Mouse (Mus musculus) stomach, postnatal 0 days (tissue): ENCODE measurements around the gene Babam2. TPM values are rescaled to one million over a fixed set of nuclear protein-coding genes. Genes with fewer than 3 reads are reported as not detected.

Experiments
- ATAC-seq: fragments of 200-750 bp; cut with Nextera tagmentation; 2 replicates; pipeline ENCODE4 v1.8.0; 2017; ENCODE audit not compliant: low FRiP score, low TSS enrichment
- DNase-seq: peaks from one replicate; pipeline ENCODE4 v3.0.0-alpha.2; 2016; ENCODE audit warnings: low spot score
- H3K27ac ChIP-seq: fragments of 300-500 bp; sonication (generic); replicated peaks from 2 replicates; pipeline ENCODE4 v1.5.1; 2014; ENCODE audit warnings: mild to moderate bottlenecking, control low read depth
- H3K27me3 ChIP-seq: fragments of 300-500 bp; sonication (generic); 2 replicates; pipeline ENCODE4 v1.6.1; 2014; ENCODE audit warnings: low read length; ENCODE audit not compliant: control insufficient read depth, insufficient read depth
- H3K36me3 ChIP-seq: fragments of 300-500 bp; sonication (generic); 2 replicates; pipeline ENCODE4 v1.6.1; 2014; ENCODE audit warnings: low read length, mixed read lengths; ENCODE audit not compliant: control insufficient read depth, insufficient read depth
- H3K4me1 ChIP-seq: fragments of 300-500 bp; sonication (generic); replicated peaks from 2 replicates; pipeline ENCODE4 v1.6.1; 2014; ENCODE audit warnings: antibody characterized with exemption; ENCODE audit not compliant: control insufficient read depth, insufficient read depth
- H3K4me2 ChIP-seq: fragments of 300-500 bp; sonication (generic); replicated peaks from 2 replicates; pipeline ENCODE4 v1.6.1; 2014; ENCODE audit warnings: low read depth, mild to moderate bottlenecking, control low read depth, moderate library complexity
- H3K4me3 ChIP-seq: fragments of 300-500 bp; sonication (generic); 2 replicates; pipeline ENCODE4 v1.5.1; 2014; ENCODE audit warnings: low read depth, low read length, control low read depth
- H3K9ac ChIP-seq: fragments of 300-500 bp; sonication (generic); 2 replicates; pipeline ENCODE4 v1.6.1; 2014; ENCODE audit warnings: mild to moderate bottlenecking, low read length, control low read depth, mixed read lengths
- H3K9me3 ChIP-seq: fragments of 300-500 bp; sonication (generic); 2 replicates; pipeline ENCODE4 v1.6.1; 2016; ENCODE audit warnings: low read length; ENCODE audit not compliant: control insufficient read depth
- CTCF ChIP-seq: IDR thresholded peaks from 2 replicates; pipeline ENCODE4 v1.5.1; 2016; ENCODE audit warnings: antibody characterized with exemption, low read depth, mild to moderate bottlenecking, moderate library complexity
- EP300 ChIP-seq: optimal IDR thresholded peaks from 2 replicates; pipeline ENCODE3; 2016; ENCODE audit warnings: antibody characterized with exemption
- WGBS: fragments of 180-500 bp; shearing (Covaris S2); extraction: QIAGEN DNeasy Blood & Tissue Kit; methylation state at CpG from one replicate; pipeline ENCODE4 v1.1.7; 2014; 5-methylcytosine and 5-hydroxymethylcytosine counted together
- polyA plus RNA-seq: library from polyadenylated mRNA; unstranded; fragments of >200 nt; fragmentation: Nextera tagmentation; extraction: Ambion mirVana; gene quantifications from 2 replicates; pipeline ENCODE4 v1.2.1, GENCODE M21; 2015

Babam2 gene
- polyA plus RNA-seq, 1 experiment from 2014 or later: 44.9 TPM

DNA sequence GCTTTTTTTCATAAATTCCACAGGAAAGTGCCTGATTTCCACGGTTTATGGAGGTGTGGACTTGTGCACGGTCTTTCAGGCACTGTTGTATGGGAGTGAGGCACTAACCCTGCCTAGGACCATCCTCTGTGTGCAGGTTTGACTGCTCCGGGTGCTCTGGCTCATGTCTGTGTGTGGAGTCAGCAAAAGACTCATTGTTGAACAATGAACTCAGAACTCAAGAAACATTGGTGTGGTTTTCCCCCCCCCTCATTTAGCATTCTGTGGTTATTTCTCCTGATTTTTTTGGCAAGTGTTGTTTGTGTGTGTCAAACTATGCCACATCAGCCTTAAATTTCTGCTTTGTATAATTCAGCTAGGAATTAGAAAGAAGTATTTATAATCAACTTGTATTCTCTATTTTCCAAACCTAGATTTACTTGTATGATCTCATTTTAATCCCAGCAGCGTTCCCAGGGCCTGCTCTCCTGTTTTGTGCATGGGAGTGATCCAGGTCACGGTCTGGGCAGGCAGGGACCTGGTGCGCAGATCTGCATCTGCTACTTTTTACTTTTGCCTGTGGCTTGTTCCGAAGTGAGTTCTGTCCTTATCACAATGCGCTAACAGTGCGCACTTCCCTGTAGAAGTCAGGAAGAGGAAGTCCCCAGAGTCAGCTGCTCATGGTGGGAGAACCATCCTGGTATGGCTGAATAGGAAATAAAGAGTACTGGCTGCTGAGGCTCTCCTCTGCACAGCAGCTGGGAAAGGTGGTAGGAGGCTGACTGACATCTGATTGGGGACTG lies 61.0 kb downstream of the Babam2 start:
- no peak for ATAC-seq
- Histone ChIP-seq H3K9me3 (no peaks in the 10 kb centered on the region), H3K36me3 (no peaks in the 10 kb centered on the region), H3K4me3 (no peak overlapping the region), H3K27ac (no peak overlapping the region), H3K9ac (no peak overlapping the region), H3K4me1 (no peaks in the 10 kb centered on the region), H3K4me2 (no peak overlapping the region), H3K27me3 (no peaks in the 10 kb centered on the region)
- WGBS: 77% methylated on average over 9 of the region's 9 CpGs
- no peak for DNase-seq
- TF ChIP-seq CTCF (no peak), EP300 (no peak)

DNA sequence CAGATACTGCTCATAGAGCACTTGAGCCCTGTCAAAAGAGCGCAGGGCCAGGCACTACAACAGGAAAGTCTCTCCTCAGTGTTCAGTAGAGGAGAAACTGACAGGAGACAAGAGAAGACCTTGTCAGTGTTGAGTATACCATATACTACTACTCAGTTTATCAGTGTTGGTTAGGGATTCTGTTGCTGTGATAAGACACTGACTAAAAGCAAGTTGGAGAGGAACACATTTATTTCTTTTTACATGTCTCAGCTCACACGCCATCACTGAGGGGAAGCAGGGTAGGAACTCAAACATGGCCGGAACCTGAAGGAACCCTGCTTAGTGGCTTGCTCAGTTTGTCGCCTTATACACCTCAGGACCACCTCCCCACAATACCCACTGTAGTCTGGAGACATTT lies 64.4 kb downstream of the Babam2 start:
- Histone ChIP-seq H3K27ac (no peak overlapping the region), H3K36me3 (no peaks in the 10 kb centered on the region), H3K4me1 (no peaks in the 10 kb centered on the region), H3K9ac (no peak overlapping the region), H3K9me3 (no peaks in the 10 kb centered on the region), H3K4me2 (no peak overlapping the region), H3K27me3 (no peaks in the 10 kb centered on the region), H3K4me3 (no peak overlapping the region)
- no peak for TF ChIP-seq CTCF
- TF ChIP-seq EP300: no peak
- DNase-seq (no peak), ATAC-seq (no peak)
- WGBS: 97% methylated on average over 4 of the region's 4 CpGs

- ATAC-seq (peak; percentile 57; the same call in 1 of the 2 replicates), DNase-seq (peak; percentile 34)
- Histone ChIP-seq H3K27me3 (no peaks in the 10 kb centered on the region), H3K9me3 (no peaks in the 10 kb centered on the region), H3K4me2 (no peak overlapping the region), H3K4me3 (no peak overlapping the region), H3K36me3 (no peaks in the 10 kb centered on the region), H3K4me1 (no peaks in the 10 kb centered on the region), H3K9ac (no peak overlapping the region), H3K27ac (no peak overlapping the region)
- TF ChIP-seq CTCF (0 out of 2 replicates have a peak, but pooled peaks have one; percentile 5), EP300 (no peak)
- 56% methylated on average over 1 of the region's 1 CpGs for WGBS
Measured at GRCm38 (mm10) chr5:31762773-31763172, 65.3 kb downstream of the Babam2 start.

GRCm38 (mm10) chr5:31765824-31766223 lies 68.3 kb downstream of the Babam2 start:
- no peaks in the 10 kb centered on the region for H3K4me1 ChIP-seq
- TF ChIP-seq EP300 (no peak), CTCF (no peak)
- no peak overlapping the region for H3K27ac ChIP-seq
- no peaks in the 10 kb centered on the region for H3K36me3 ChIP-seq
- ATAC-seq (no peak), DNase-seq (no peak)
- H3K4me2 ChIP-seq: no peak overlapping the region
- no peak overlapping the region for H3K9ac ChIP-seq
- 82% methylated on average over 2 of the region's 2 CpGs for WGBS
- H3K4me3 ChIP-seq: no peak overlapping the region
- no peaks in the 10 kb centered on the region for H3K27me3 ChIP-seq
- no peaks in the 10 kb centered on the region for H3K9me3 ChIP-seq

DNA sequence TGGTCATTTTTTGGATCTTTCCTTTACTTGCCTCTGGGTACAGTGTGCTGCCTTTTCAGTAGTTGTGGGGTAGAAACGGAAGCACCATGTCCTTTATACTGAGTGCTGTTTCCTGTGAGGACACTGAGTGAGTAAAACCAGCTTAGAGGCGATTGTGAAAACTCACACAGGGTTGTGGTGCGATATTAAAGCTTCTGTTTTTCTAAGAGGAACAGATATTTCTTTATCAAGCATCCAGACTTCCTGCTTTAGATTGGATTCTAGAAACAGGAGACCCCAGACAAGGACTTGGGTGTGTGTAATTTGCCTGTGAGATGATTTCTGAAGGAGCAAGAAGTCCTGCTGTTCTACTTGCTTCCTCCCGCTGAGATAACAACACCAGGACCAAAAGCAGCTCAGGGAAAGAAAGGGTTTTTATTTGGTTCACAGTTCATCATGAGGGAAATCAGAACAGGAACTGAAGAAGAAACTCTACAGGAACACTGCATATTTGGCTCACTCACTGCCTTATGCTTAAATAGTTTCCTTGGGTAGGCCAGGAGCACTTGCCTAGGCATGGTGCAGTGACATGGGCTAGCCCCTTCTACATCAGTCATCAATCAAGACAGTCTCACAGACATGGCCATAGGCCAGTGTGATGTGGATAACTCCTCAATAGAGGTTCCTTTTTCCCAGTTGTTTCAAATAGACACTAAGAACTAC lies 69.5 kb downstream of the Babam2 start:
- no peak for ATAC-seq
- Histone ChIP-seq H3K4me3 (no peak overlapping the region), H3K4me2 (no peak overlapping the region), H3K9ac (no peak overlapping the region), H3K4me1 (no peaks in the 10 kb centered on the region), H3K9me3 (no peaks in the 10 kb centered on the region), H3K36me3 (no peaks in the 10 kb centered on the region), H3K27me3 (no peaks in the 10 kb centered on the region), H3K27ac (0 out of 2 replicates have a peak overlapping the region, but pooled peaks have one; percentile 35)
- no peak for TF ChIP-seq CTCF
- no peak for TF ChIP-seq EP300
- no peak for DNase-seq
- WGBS: 62% methylated on average over 4 of the region's 4 CpGs

DNA sequence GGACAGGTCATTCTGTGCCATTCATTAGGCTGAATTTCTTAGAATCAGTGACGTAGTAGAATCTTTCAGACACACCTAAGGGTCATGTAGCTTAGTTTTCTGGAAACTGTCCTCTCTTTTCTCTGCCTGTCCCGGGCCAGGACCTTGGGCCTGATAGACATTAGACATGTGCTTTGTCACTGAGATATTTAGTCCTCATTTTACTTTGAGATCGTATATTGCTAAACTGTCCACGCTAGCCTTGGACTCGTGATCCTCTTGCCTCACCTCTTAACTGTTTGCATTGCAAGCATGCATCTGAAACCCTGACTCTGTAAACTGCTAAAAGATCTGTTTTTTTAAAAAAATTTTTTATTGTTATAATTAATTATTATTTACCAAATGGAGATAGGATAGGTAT lies 74.0 kb downstream of the Babam2 start:
- Histone ChIP-seq H3K36me3 (no peaks in the 10 kb centered on the region), H3K27ac (no peak overlapping the region), H3K4me2 (no peak overlapping the region), H3K27me3 (no peaks in the 10 kb centered on the region), H3K4me3 (no peak overlapping the region), H3K4me1 (no peaks in the 10 kb centered on the region), H3K9ac (no peak overlapping the region), H3K9me3 (no peaks in the 10 kb centered on the region)
- no peak for ATAC-seq
- no peak for DNase-seq
- no peak for TF ChIP-seq EP300
- TF ChIP-seq CTCF: no peak
- WGBS: 81% methylated on average over 5 of the region's 5 CpGs
